Mouse (Mus musculus) intestine, embryonic 14.5 days (tissue): ENCODE measurements around the gene Tbx1. TPM values are rescaled to one million over a fixed set of nuclear protein-coding genes. Genes with fewer than 3 reads are reported as not detected.
A peak's percentile ranks its signal among the peaks of the same experiment; 100 is the strongest.

Experiments used
- ATAC-seq: fragments of 200-750 bp; cut with Nextera tagmentation; replicated peaks from 2 replicates; pipeline ENCODE4 v1.8.0; 2017; ENCODE audit warnings: low read depth, moderate number of reproducible peaks, moderate TSS enrichment, moderate library complexity; ENCODE audit not compliant: low FRiP score, low TSS enrichment
- DNase-seq: peaks from one replicate; pipeline ENCODE4 v3.0.0-alpha.2; 2018; ENCODE audit warnings: low spot score
- H3K27ac ChIP-seq: fragments of 300-500 bp; sonication (generic); 2 replicates; pipeline ENCODE4 v1.5.1; 2014; ENCODE audit warnings: low read depth, mild to moderate bottlenecking, control low read depth
- H3K27me3 ChIP-seq: fragments of 300-500 bp; sonication (generic); replicated peaks from 2 replicates; pipeline ENCODE4 v1.6.1; 2014; ENCODE audit warnings: low read length, control low read depth; ENCODE audit not compliant: control insufficient read depth, insufficient read depth
- H3K36me3 ChIP-seq: fragments of 300-500 bp; sonication (generic); 2 replicates; pipeline ENCODE4 v1.6.1; 2014; ENCODE audit warnings: low read length, control low read depth; ENCODE audit not compliant: control insufficient read depth, insufficient read depth
- H3K4me1 ChIP-seq: fragments of 300-500 bp; sonication (generic); replicated peaks from 2 replicates; pipeline ENCODE4 v1.6.1; 2014; ENCODE audit warnings: low read length, control low read depth, mixed read lengths; ENCODE audit not compliant: control insufficient read depth, insufficient read depth
- H3K4me2 ChIP-seq: fragments of 300-500 bp; sonication (generic); 2 replicates; pipeline ENCODE4 v1.6.1; 2014; ENCODE audit warnings: low read length
- H3K4me3 ChIP-seq: fragments of 300-500 bp; sonication (generic); 2 replicates; pipeline ENCODE4 v1.5.1; 2014; ENCODE audit warnings: low read depth, low read length, control low read depth, mixed read lengths
- H3K9ac ChIP-seq: fragments of 300-500 bp; sonication (generic); 2 replicates; pipeline ENCODE4 v1.6.1; 2014; ENCODE audit warnings: mild to moderate bottlenecking, low read length
- H3K9me3 ChIP-seq: fragments of 300-500 bp; sonication (generic); 2 replicates; pipeline ENCODE4 v1.6.1; 2016; ENCODE audit warnings: low read length, control low read depth; ENCODE audit not compliant: control insufficient read depth
- WGBS: fragments of 180-500 bp; shearing (Covaris S2); extraction: QIAGEN DNeasy Blood & Tissue Kit; methylation state at CpG from one replicate; pipeline ENCODE4 v1.1.7; 2014; 5-methylcytosine and 5-hydroxymethylcytosine counted together
- polyA plus RNA-seq: library from polyadenylated mRNA; unstranded; fragments of >200 nt; fragmentation: Nextera tagmentation; extraction: Ambion mirVana; gene quantifications from 2 replicates; pipeline ENCODE4 v1.2.1, GENCODE M21; 2014

Tbx1 gene
- polyA plus RNA-seq, 1 experiment from 2014 or later: 0.14 TPM

DNA sequence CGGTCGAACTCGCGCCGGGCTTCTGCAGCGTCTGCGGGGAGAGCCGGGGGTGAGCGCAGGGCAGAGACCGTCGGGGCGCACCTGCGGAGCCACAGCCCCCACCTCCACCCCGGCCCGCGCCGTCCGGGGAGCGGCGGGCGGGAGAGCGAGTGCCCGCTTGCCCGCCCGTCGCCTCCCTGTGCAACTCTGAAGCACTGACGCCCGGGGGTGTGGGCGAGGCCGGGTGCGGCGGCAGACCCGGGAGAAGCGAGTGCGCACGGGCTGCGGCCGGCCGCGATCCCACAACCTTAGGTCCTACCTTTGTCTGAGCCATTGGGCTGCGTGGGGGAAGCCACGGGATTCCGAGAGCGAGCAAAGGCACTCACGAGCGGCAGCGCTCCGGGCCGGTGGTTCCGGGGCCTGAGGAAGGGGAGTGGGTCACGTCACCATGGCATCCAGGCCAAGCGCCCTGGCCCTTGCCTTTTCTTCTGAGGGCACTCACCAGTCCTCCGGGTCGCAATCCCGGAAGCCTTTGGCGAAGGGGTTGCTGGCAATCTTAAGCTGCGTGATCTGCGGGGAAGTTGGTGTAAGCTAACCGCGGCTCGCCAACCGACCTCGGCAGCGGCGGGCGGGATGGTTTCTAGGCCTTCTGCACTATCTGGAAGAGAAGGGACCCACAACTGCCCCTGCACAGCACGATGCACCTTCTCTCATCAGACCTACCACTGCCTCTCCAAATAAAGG, 7.9 kb downstream of the Tbx1 start:
- ATAC-seq (0 out of 2 replicates have a peak, but pooled peaks have one; percentile 20), DNase-seq (no peak)
- no peak overlapping the region for H3K27ac ChIP-seq
- H3K4me3 ChIP-seq: peak overlapping the region; percentile 33
- WGBS: 3% methylated on average over 58 of the region's 67 CpGs
- peaks cover 88% of the 10 kb centered on the region for H3K27me3 ChIP-seq
- H3K9ac ChIP-seq: no peak overlapping the region
- peak overlapping the region; percentile 54 for H3K4me2 ChIP-seq
- no peaks in the 10 kb centered on the region for H3K9me3 ChIP-seq
- peaks cover 13% of the 10 kb centered on the region for H3K4me1 ChIP-seq
- H3K36me3 ChIP-seq: no peaks in the 10 kb centered on the region

- 0 out of 2 replicates have a peak, but pooled peaks have one; percentile 16 for ATAC-seq
- WGBS: under 1% methylated on average over 65 of the region's 66 CpGs
- Histone ChIP-seq H3K27me3 (peaks cover 81% of the 10 kb centered on the region), H3K36me3 (no peaks in the 10 kb centered on the region), H3K27ac (no peak overlapping the region), H3K4me3 (peak overlapping the region; percentile 33), H3K4me1 (peaks cover 12% of the 10 kb centered on the region; the same call in 1 of the 2 replicates), H3K9ac (no peak overlapping the region), H3K4me2 (peak overlapping the region; percentile 54), H3K9me3 (no peaks in the 10 kb centered on the region)
- peak; percentile 77 for DNase-seq
Measured at GRCm38 (mm10) chr16:18581623-18582205, 8.8 kb downstream of the Tbx1 start.

- Histone ChIP-seq H3K4me3 (peak overlapping the region; percentile 33; the same call in 1 of the 2 replicates), H3K36me3 (no peaks in the 10 kb centered on the region), H3K27me3 (peaks cover 76% of the 10 kb centered on the region), H3K27ac (no peak overlapping the region), H3K9me3 (no peaks in the 10 kb centered on the region), H3K4me2 (peak overlapping the region; percentile 54), H3K9ac (no peak overlapping the region), H3K4me1 (peaks cover 9% of the 10 kb centered on the region; the same call in 1 of the 2 replicates)
- 0 out of 2 replicates have a peak, but pooled peaks have one; percentile 12 for ATAC-seq
- no peak for DNase-seq
- WGBS: 5% methylated on average over 21 of the region's 21 CpGs
Measured at GRCm38 (mm10) chr16:18581050-18581622, 9.3 kb downstream of the Tbx1 start.

GRCm38 (mm10) chr16:18580389-18580788, 10.1 kb downstream of the Tbx1 start:
- Histone ChIP-seq H3K9me3 (no peaks in the 10 kb centered on the region), H3K27me3 (peaks cover 69% of the 10 kb centered on the region), H3K36me3 (no peaks in the 10 kb centered on the region), H3K27ac (no peak overlapping the region), H3K4me2 (no peak overlapping the region), H3K9ac (no peak overlapping the region), H3K4me1 (peaks cover 9% of the 10 kb centered on the region; the same call in 1 of the 2 replicates), H3K4me3 (no peak overlapping the region)
- WGBS: 18% methylated on average over 2 of the region's 2 CpGs
- no peak for ATAC-seq
- DNase-seq: no peak

DNA sequence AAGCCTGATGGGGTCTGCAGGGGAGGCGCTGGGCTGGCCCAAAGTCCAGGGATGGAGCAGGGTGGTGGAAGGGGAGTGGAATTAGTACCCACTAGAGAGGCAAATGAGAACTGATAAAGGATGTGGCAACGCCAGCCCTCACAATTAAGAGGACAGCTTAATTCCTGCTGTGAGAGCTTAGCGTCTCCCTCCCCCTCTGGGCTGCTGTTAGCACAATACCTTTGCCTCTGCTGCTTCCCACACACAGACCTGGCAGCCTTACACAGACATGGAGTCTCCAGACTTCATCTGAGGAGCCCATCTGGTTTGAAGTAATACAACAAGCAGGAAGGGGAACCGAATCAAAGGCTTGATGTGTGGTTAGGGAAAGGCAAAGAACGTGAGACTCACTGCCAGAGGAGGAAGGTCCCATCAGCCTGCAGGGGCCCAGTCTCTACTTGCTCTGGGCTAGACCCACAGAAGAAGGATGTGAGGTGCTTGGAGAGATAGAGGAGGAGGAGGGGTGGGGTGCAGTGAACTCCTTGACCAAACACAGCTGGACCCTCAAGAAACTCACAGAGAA, 12.8 kb downstream of the Tbx1 start:
- WGBS: 37% methylated on average over 5 of the region's 5 CpGs
- Histone ChIP-seq H3K36me3 (no peaks in the 10 kb centered on the region), H3K9me3 (no peaks in the 10 kb centered on the region), H3K4me3 (no peak overlapping the region), H3K27ac (no peak overlapping the region), H3K27me3 (peaks cover 42% of the 10 kb centered on the region), H3K4me1 (peaks cover 9% of the 10 kb centered on the region; the same call in 1 of the 2 replicates), H3K9ac (no peak overlapping the region), H3K4me2 (no peak overlapping the region)
- DNase-seq (no peak), ATAC-seq (no peak)

GRCm38 (mm10) chr16:18577071-18577470, 13.4 kb downstream of the Tbx1 start:
- DNase-seq (no peak), ATAC-seq (no peak)
- Histone ChIP-seq H3K4me2 (no peak overlapping the region), H3K27ac (no peak overlapping the region), H3K9ac (no peak overlapping the region), H3K4me3 (no peak overlapping the region), H3K36me3 (no peaks in the 10 kb centered on the region), H3K9me3 (no peaks in the 10 kb centered on the region), H3K27me3 (peaks cover 36% of the 10 kb centered on the region), H3K4me1 (peaks cover 9% of the 10 kb centered on the region; the same call in 1 of the 2 replicates)
- WGBS: 51% methylated on average over 3 of the region's 3 CpGs

DNA sequence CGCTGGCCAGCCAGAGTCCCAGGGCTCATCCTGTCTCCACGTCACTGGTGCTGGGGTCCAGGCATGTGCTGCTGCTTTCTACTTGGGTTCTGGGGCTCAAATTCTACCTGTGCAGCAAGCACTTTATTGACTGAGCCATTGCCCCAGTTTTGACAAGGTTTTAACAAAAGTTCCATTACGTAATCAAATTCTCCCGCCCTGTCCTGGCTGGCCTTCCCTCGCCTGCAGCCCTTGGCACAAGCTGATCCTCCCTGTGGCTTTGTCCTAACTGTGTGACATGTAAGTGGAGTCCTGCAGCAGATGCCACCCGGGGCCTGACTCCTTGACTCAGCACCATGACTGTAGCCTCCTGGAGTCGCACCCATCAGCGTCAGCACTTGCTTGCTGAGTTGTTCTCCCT, 16.3 kb downstream of the Tbx1 start:
- H3K36me3 ChIP-seq: no peaks in the 10 kb centered on the region
- no peak overlapping the region for H3K9ac ChIP-seq
- DNase-seq (no peak), ATAC-seq (0 out of 2 replicates have a peak, but pooled peaks have one; percentile 36)
- no peaks in the 10 kb centered on the region for H3K4me1 ChIP-seq
- no peaks in the 10 kb centered on the region for H3K9me3 ChIP-seq
- H3K27ac ChIP-seq: no peak overlapping the region
- 80% methylated on average over 8 of the region's 8 CpGs for WGBS
- no peak overlapping the region for H3K4me2 ChIP-seq
- no peak overlapping the region for H3K4me3 ChIP-seq
- peaks cover 7% of the 10 kb centered on the region for H3K27me3 ChIP-seq

GRCm38 (mm10) chr16:18568599-18568998, 21.9 kb downstream of the Tbx1 start:
- DNase-seq (no peak), ATAC-seq (no peak)
- H3K4me2 ChIP-seq: no peak overlapping the region
- H3K27me3 ChIP-seq: no peaks in the 10 kb centered on the region
- H3K4me1 ChIP-seq: no peaks in the 10 kb centered on the region
- H3K4me3 ChIP-seq: no peak overlapping the region
- H3K9me3 ChIP-seq: no peaks in the 10 kb centered on the region
- no peak overlapping the region for H3K27ac ChIP-seq
- WGBS: 82% methylated on average over 7 of the region's 7 CpGs
- H3K36me3 ChIP-seq: no peaks in the 10 kb centered on the region
- no peak overlapping the region for H3K9ac ChIP-seq
